Mouse (Mus musculus) heart, postnatal 0 days (tissue): ENCODE measurements around the gene Rpl4.

Experiments
- CTCF ChIP-seq: IDR thresholded peaks from 2 replicates; pipeline ENCODE4 v1.5.1; 2016; ENCODE audit warnings: antibody characterized with exemption, control low read depth, low read depth
- EP300 ChIP-seq: IDR thresholded peaks from 2 replicates; pipeline ENCODE4 v1.6.1; 2016; ENCODE audit warnings: antibody characterized with exemption, low read depth

- TF ChIP-seq CTCF (no peak), EP300 (no peak)
Measured at GRCm38 (mm10) chr9:64202866-64203265, 29.7 kb downstream of the Rpl4 start.
